Mouse (Mus musculus) adipocyte (in vitro differentiated cells): ENCODE results near the gene Irf5.
"Not testable (repeated sequence)": the region's sequence is repeated elsewhere in the genome, so short reads cannot be mapped to it uniquely, and the experiment has no call there.

Source experiments
- DNase-seq: peaks from one replicate; pipeline ENCODE4 v3.0.0-alpha.2; 2016; ENCODE audit warnings: low spot score

Gene Irf5

GRCm38 (mm10) chr6:29527361-29528164, 1.1 kb downstream of the Irf5 start:
- DNase-seq = no peak

DNA sequence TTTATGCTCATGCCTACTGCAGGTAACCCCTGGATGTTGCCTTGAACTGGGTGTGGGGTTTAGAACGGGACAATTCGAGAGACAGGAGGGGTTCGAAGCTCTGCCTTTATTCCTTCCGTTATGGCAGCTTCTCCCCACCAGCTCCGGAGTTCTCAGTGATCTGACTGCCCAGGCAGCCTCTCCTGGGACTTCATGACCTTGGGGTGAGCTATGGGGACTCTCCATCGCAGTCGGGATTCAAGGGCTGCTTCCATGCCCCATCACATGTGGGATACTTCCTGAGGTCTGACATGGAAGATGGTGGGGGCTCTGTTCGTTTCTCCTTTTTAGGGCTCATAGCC, 1.7 kb downstream of the Irf5 start:
- DNase-seq = no peak

DNA sequence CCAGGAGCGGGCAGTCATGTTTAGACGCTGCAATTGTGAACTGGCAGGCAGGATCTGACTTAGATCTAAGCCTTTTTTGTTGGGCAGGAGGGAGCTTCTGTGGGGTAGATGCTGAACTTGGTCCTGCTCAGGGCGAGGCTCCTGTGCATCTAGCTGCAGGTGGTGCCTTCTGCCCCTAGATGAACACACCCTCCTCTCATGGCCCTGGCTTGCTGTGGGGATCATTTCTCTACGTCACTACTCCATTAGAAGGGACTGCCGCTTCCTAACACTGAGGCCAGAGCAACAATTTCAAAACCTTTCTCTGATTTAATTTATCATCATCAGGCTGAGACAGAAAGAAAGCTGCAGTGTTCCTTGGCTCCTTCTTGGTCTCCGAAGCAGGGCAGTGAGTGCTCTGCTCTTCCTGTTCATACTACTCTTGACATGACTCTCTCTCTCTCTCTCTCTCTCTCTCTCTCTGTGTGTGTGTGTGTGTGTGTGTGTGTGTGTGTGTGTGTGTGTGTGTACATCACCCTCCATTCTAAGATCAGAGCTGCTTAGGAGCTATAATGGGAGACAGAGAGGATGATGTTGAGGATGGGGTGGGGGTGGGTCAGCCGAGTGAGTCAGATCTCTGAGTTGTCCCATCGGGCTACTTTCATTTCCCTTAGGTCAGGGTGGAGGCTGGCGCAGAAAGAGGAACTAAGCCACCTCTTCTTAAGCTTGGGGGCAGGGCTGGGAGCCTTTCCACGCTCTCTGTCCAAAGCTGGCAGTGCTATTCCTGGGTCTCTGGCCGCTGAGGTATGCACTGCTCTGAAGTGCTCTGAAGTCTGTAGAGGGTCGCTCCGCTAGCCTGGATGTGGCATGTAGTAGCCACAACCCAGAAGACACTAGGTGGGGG, 2.4 kb downstream of the Irf5 start:
- DNase-seq = no peak

DNA sequence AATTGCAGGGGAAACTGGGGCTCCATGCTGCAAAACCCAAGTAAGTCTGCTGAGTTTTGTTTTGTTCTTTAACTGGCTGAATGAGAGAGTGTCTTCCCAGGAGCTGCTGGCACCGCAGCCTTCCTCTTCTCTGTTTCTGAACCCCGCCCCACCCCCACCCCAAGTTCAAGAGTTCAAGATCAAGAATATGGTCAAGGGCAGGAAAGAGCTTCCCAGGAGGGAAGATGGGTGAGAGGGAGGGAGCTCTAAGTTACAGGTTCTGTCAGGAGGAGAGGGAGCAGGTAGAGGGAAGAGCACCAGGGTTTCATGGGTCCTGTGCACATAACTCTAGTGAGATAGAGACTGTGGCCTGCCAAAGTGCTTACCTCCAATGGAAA, 3.0 kb downstream of the Irf5 start:
- DNase-seq = no peak

- no peak for DNase-seq
Observed at GRCm38 (mm10) chr6:29530050-29530449, 3.6 kb downstream of the Irf5 start.

- no peak for DNase-seq
Observed at GRCm38 (mm10) chr6:29535316-29535715, 8.9 kb downstream of the Irf5 start.

DNA sequence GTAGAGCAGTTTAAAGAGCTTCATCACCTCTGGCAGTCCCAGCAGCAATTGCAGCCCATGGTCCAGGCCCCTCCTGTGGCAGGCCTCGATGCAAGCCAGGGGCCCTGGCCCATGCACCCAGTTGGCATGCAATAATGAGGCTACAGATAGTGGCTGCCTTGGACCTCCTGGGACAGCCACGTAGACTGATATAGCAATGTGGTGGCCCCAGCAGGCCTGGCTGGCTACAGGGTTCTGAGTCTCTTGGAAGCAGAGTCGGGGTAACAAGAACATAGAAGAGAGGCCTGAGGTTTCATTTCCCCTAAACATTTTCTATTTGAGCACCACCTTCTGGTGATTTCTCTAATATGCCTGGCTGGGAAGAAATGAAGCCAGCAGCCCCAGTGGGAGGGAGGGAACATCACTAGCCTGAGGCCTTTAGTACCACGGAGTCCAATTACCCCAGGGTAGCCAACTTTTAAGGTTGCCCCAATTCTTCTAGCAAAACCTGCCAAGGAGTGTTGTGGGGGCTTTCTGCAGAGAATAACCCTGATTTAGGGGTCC, 10.3 kb downstream of the Irf5 start:
- peak; percentile 35 for DNase-seq

DNA sequence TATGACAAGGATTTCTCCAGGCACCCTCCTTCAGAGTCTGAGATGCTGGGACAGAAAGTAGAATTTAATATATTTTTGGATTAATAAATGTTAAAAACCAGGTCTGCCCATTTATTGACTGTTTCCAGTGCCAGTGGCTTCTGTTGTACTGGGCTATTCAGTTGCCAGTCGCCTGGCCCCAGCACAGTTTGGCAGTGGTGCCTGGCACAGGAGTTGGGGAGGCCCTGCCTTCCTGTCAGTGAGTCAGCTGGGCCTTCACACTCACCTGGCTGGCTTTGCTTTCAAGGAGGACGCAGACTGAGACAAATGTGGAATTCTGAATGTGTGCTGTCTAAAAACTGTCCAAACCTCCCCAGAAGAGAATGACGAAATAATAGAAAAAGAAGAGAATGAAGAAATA, 10.8 kb downstream of the Irf5 start:
- DNase-seq = peak; percentile 21

- DNase-seq = no peak
Observed at GRCm38 (mm10) chr6:29539502-29539901, 13.1 kb downstream of the Irf5 start.

GRCm38 (mm10) chr6:29540223-29540622, 13.8 kb downstream of the Irf5 start:
- no peak for DNase-seq

DNA sequence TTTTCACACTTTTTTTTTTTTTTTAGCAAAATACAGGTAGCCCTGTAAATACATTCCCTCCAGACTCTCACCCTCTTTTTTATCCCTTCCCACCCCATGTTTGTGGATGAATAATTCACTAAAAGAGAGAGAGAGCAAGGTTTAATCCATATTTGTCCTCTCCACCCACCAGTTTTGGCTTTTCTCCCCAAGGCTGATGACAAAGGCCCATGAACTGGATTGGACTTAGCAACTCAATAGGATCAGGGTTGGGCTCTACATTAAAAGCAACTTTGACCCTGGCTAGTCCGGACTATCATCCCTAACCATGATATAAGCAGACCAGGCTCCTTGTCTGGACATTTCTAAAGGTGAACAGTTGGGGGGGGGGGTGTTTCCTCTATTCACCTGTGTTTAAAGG, 14.5 kb downstream of the Irf5 start:
- DNase-seq = no peak

GRCm38 (mm10) chr6:29545611-29546010, 19.2 kb downstream of the Irf5 start:
- DNase-seq = no peak

GRCm38 (mm10) chr6:29547582-29547981, 21.2 kb downstream of the Irf5 start:
- no peak for DNase-seq

GRCm38 (mm10) chr6:29548086-29548485, 21.7 kb downstream of the Irf5 start:
- no peak for DNase-seq

GRCm38 (mm10) chr6:29552526-29552925, 26.1 kb downstream of the Irf5 start:
- no peak for DNase-seq

- DNase-seq = no peak
Observed at GRCm38 (mm10) chr6:29557112-29557511, 30.7 kb downstream of the Irf5 start.

DNA sequence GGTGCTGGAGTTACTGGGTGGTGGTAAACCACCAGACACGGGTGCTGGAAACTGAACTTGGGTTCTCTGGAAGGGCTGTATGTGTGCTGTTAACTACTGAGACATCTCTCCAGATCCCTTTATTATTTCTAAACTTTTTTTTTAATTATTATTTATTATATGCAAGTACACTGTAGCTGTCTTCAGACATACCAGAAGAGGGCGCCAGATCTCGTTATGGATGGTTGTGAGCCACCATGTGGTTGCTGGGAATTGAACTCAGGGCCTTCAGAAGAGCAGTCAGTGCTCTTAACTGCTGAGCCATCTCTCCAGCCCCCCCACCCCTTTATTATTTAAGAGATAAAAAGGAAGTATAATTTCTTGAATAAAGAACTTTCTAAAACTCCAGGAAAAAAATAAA, 50.0 kb downstream of the Irf5 start:
- DNase-seq = not testable (repeated sequence)

DNA sequence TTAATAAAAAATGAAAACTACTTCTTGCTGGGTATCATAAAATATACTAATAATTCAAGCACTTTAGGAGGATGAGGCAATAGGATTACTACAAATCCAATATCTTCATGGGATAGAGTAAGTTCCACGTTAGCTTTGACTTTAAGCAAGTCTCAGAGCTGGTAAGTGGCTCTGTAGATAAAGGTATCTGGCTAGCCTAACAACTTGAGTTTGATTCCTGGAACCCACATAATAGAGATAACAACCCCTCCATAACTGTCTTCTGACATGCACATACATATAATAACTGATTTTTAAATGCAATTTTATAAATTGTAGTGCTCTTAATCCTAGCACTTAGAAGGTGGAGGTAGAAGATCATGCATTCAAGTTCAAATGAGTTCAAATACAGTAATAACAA, 54.3 kb downstream of the Irf5 start:
- DNase-seq = no peak

DNA sequence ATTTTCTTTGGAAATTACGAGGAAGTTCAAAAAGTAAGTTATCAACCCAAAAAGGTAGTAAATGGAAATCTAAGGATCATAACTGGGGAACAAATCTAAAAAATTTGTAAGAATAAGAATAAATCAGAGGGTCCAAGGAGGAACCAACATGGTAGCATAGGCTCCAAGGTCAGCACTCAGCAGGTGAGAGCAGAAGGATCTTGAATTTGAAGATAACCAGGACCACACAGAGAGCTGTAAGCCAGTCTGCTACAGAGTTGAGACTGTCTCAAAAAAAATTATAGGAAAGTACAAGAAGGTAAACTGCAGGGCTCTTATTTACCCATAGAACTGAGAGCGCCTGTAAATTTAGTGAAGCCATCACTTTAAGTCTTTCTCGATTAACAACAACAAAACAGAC, 54.8 kb downstream of the Irf5 start:
- no peak for DNase-seq
